12 mouse cellular contexts compared by ENCODE assay signal in genomic region chr7:141324686-141325085, GRCm38 (mm10). TPM values are rescaled to one million over a fixed set of nuclear protein-coding genes. Genes with fewer than 3 reads are reported as not detected.
A peak's percentile ranks its signal among the peaks of the same experiment; 100 is the strongest.
DNase-seq lines count a peak whose midpoint lies in the region; ATAC-seq lines count a peak whose summit lies in the region.
"Had no signal": no experiment of that assay in that cellular context is flagged by ENCODE, and none has a peak within 500 bp of the region (broad histone marks: within the 10 kb centered on the region; RNA-seq: fewer than 3 reads in every experiment).

No protein-coding gene starts in this region.

- H3K9me3 ChIP-seq in hindbrain, embryonic 13.5 days, result no peaks in the 10 kb centered on the region
- H3K9me3 ChIP-seq in hindbrain, embryonic 10.5 days, result no peaks in the 10 kb centered on the region
- no peaks in the 10 kb centered on the region for H3K9me3 ChIP-seq in midbrain, embryonic 14.5 days (ENCODE audit: control insufficient read depth, low read length)
- H3K9me3 ChIP-seq in midbrain, embryonic 15.5 days, result no peaks in the 10 kb centered on the region
- no peaks in the 10 kb centered on the region for H3K9me3 ChIP-seq in neural tube, embryonic 13.5 days
- H3K9me3 ChIP-seq: embryonic facial prominence, embryonic 15.5 days had no signal

- H3K36me3 ChIP-seq in hindbrain, embryonic 13.5 days, result peaks cover 45% of the 10 kb centered on the region
- H3K36me3 ChIP-seq in hindbrain, embryonic 10.5 days, result peaks cover 51% of the 10 kb centered on the region
- H3K36me3 ChIP-seq in midbrain, embryonic 14.5 days (ENCODE audit: control insufficient read depth, insufficient read depth, low read length), result peaks cover 42% of the 10 kb centered on the region
- H3K36me3 ChIP-seq in midbrain, embryonic 15.5 days (replicated peaks), result peaks cover 29% of the 10 kb centered on the region
- H3K36me3 ChIP-seq in neural tube, embryonic 13.5 days, result peaks cover 43% of the 10 kb centered on the region

- peak overlapping the region; percentile 49 for H3K9ac ChIP-seq in hindbrain, embryonic 13.5 days
- H3K9ac ChIP-seq in midbrain, embryonic 14.5 days (replicated peaks; ENCODE audit: low read length), result no peak overlapping the region
- no peak overlapping the region for H3K9ac ChIP-seq in midbrain, embryonic 15.5 days
- no peak overlapping the region for H3K9ac ChIP-seq in neural tube, embryonic 13.5 days
- H3K9ac ChIP-seq: embryonic facial prominence, embryonic 15.5 days had no signal

- no peak overlapping the region for H3K4me3 ChIP-seq in hindbrain, embryonic 13.5 days
- H3K4me3 ChIP-seq in hindbrain, embryonic 10.5 days, result no peak overlapping the region
- no peak overlapping the region for H3K4me3 ChIP-seq in midbrain, embryonic 14.5 days (replicated peaks; ENCODE audit: low read depth, low read length)
- H3K4me3 ChIP-seq in midbrain, embryonic 15.5 days, result no peak overlapping the region
- H3K4me3 ChIP-seq in neural tube, embryonic 13.5 days, result no peak overlapping the region
- H3K4me3 ChIP-seq: embryonic facial prominence, embryonic 15.5 days had no signal

- no peak overlapping the region for H3K27ac ChIP-seq in hindbrain, embryonic 13.5 days
- H3K27ac ChIP-seq in hindbrain, embryonic 10.5 days, result no peak overlapping the region
- H3K27ac ChIP-seq in midbrain, embryonic 14.5 days (replicated peaks; ENCODE audit: low read depth, low read length), result no peak overlapping the region
- H3K27ac ChIP-seq in midbrain, embryonic 15.5 days, result no peak overlapping the region
- no peak overlapping the region for H3K27ac ChIP-seq in neural tube, embryonic 13.5 days (replicated peaks)
- H3K27ac ChIP-seq: embryonic facial prominence, embryonic 15.5 days had no signal

- no peaks in the 10 kb centered on the region for H3K27me3 ChIP-seq in hindbrain, embryonic 13.5 days
- no peaks in the 10 kb centered on the region for H3K27me3 ChIP-seq in hindbrain, embryonic 10.5 days (ENCODE audit: insufficient read depth, poor library complexity, severe bottlenecking)
- no peaks in the 10 kb centered on the region for H3K27me3 ChIP-seq in midbrain, embryonic 14.5 days (ENCODE audit: control insufficient read depth, insufficient read depth, low read length)
- H3K27me3 ChIP-seq in midbrain, embryonic 15.5 days (replicated peaks), result no peaks in the 10 kb centered on the region
- no peaks in the 10 kb centered on the region for H3K27me3 ChIP-seq in neural tube, embryonic 13.5 days
- H3K27me3 ChIP-seq: embryonic facial prominence, embryonic 15.5 days had no signal

- peaks cover 40% of the 10 kb centered on the region for H3K4me1 ChIP-seq in hindbrain, embryonic 13.5 days (replicated peaks)
- H3K4me1 ChIP-seq in hindbrain, embryonic 10.5 days (replicated peaks), result peaks cover 40% of the 10 kb centered on the region
- H3K4me1 ChIP-seq in midbrain, embryonic 14.5 days (ENCODE audit: control insufficient read depth, insufficient read depth, low read length), result peaks cover 28% of the 10 kb centered on the region
- peaks cover 36% of the 10 kb centered on the region for H3K4me1 ChIP-seq in midbrain, embryonic 15.5 days
- peaks cover 39% of the 10 kb centered on the region for H3K4me1 ChIP-seq in neural tube, embryonic 13.5 days (replicated peaks)

- peak overlapping the region; percentile 6; the same call in 1 of the 2 replicates for H3K4me2 ChIP-seq in hindbrain, embryonic 13.5 days
- H3K4me2 ChIP-seq in midbrain, embryonic 14.5 days (ENCODE audit: low read length), result 0 out of 2 replicates have a peak overlapping the region, but pooled peaks have one; percentile 14
- H3K4me2 ChIP-seq in midbrain, embryonic 15.5 days, result no peak overlapping the region
- H3K4me2 ChIP-seq in neural tube, embryonic 13.5 days, result peak overlapping the region; percentile 16; the same call in 1 of the 2 replicates
- H3K4me2 ChIP-seq: heart, embryonic 11.5 days had no signal

- 93% methylated on average over 1 of the region's 1 CpGs for WGBS in hindbrain, embryonic 13.5 days
- WGBS in hindbrain, embryonic 10.5 days, result 91% methylated on average over 1 of the region's 1 CpGs
- 95% methylated on average over 1 of the region's 1 CpGs for WGBS in midbrain, embryonic 14.5 days
- WGBS in midbrain, embryonic 15.5 days, result 87% methylated on average over 1 of the region's 1 CpGs
- WGBS in neural tube, embryonic 13.5 days, result 90% methylated on average over 1 of the region's 1 CpGs

- DNase-seq in hindbrain, embryonic 10.5 days (ENCODE audit: low spot score), result no peak
- DNase-seq in midbrain, embryonic 14.5 days, result no peak
- DNase-seq in kidney, adult 9 months, result peak; percentile 48
- DNase-seq in layer of hippocampus, adult 9-10 months (ENCODE audit: low spot score), result no peak
- DNase-seq: adrenal gland, postnatal 25 days; left cerebral cortex, postnatal 4 days; thymus, adult 18-20 months had no signal

- ATAC-seq in hindbrain, embryonic 13.5 days (ENCODE audit: low FRiP score), result no peak
- ATAC-seq in midbrain, embryonic 14.5 days (ENCODE audit: low FRiP score, low TSS enrichment), result no peak
- no peak for ATAC-seq in midbrain, embryonic 15.5 days (replicated peaks)
- ATAC-seq in neural tube, embryonic 13.5 days (ENCODE audit: low read depth), result no peak

RNA-seq across cellular contexts. Expression of gene Deaf1, which starts 2.8 kb away (rescaled TPM):
- 138 and 157 TPM in 2 replicates for polyA plus RNA-seq in hindbrain, embryonic 13.5 days (2015; fragmentation: Nextera tagmentation; extraction: Ambion mirVana)
- 56.8 and 71.6 TPM in 2 replicates for polyA plus RNA-seq in hindbrain, embryonic 10.5 days (2016; fragmentation: Nextera tagmentation; extraction: Ambion mirVana)
- polyA plus RNA-seq in midbrain, embryonic 14.5 days (2014; fragmentation: Nextera tagmentation; extraction: Ambion mirVana), result 180 and 207 TPM in 2 replicates
- 224 and 234 TPM in 2 replicates for polyA plus RNA-seq in midbrain, embryonic 15.5 days (2015; fragmentation: Nextera tagmentation; extraction: Ambion mirVana)
- polyA plus RNA-seq in neural tube, embryonic 13.5 days (2015; fragmentation: Nextera tagmentation; extraction: Ambion mirVana), result 150 and 156 TPM in 2 replicates

RNA-seq across cellular contexts. Expression of gene Tmem80, which starts 2.9 kb away (rescaled TPM):
- polyA plus RNA-seq in hindbrain, embryonic 13.5 days (2015; fragmentation: Nextera tagmentation; extraction: Ambion mirVana), result 67.7 and 74.7 TPM in 2 replicates
- polyA plus RNA-seq in hindbrain, embryonic 10.5 days (2016; fragmentation: Nextera tagmentation; extraction: Ambion mirVana), result 53.7 and 57.8 TPM in 2 replicates
- polyA plus RNA-seq in midbrain, embryonic 14.5 days (2014; fragmentation: Nextera tagmentation; extraction: Ambion mirVana), result 38.6 and 48.9 TPM in 2 replicates
- polyA plus RNA-seq in midbrain, embryonic 15.5 days (2015; fragmentation: Nextera tagmentation; extraction: Ambion mirVana), result 63.0 and 63.3 TPM in 2 replicates
- 58.7 and 60.8 TPM in 2 replicates for polyA plus RNA-seq in neural tube, embryonic 13.5 days (2015; fragmentation: Nextera tagmentation; extraction: Ambion mirVana)

RNA-seq across cellular contexts. Expression of gene Eps8l2, which starts 14.0 kb away (rescaled TPM):
- 0.65 and 1.4 TPM in 2 replicates for polyA plus RNA-seq in hindbrain, embryonic 13.5 days (2015; fragmentation: Nextera tagmentation; extraction: Ambion mirVana)
- 6.7 and 6.8 TPM in 2 replicates for polyA plus RNA-seq in hindbrain, embryonic 10.5 days (2016; fragmentation: Nextera tagmentation; extraction: Ambion mirVana)
- 0.19 and 0.50 TPM in 2 replicates for polyA plus RNA-seq in midbrain, embryonic 14.5 days (2014; fragmentation: Nextera tagmentation; extraction: Ambion mirVana)
- 0.49 and 0.66 TPM in 2 replicates for polyA plus RNA-seq in midbrain, embryonic 15.5 days (2015; fragmentation: Nextera tagmentation; extraction: Ambion mirVana)
- 0.43 and 0.76 TPM in 2 replicates for polyA plus RNA-seq in neural tube, embryonic 13.5 days (2015; fragmentation: Nextera tagmentation; extraction: Ambion mirVana)

RNA-seq across cellular contexts. Expression of gene Drd4, which starts 32.9 kb away (rescaled TPM):
- 0.68 and 0.70 TPM in 2 replicates for polyA plus RNA-seq in hindbrain, embryonic 13.5 days (2015; fragmentation: Nextera tagmentation; extraction: Ambion mirVana)
- polyA plus RNA-seq in hindbrain, embryonic 10.5 days (2016; fragmentation: Nextera tagmentation; extraction: Ambion mirVana), result 0.34 and 0.35 TPM in 2 replicates
- polyA plus RNA-seq in midbrain, embryonic 14.5 days (2014; fragmentation: Nextera tagmentation; extraction: Ambion mirVana), result 0.53 and 0.54 TPM in 2 replicates
- polyA plus RNA-seq in midbrain, embryonic 15.5 days (2015; fragmentation: Nextera tagmentation; extraction: Ambion mirVana), result 0.74 and 0.96 TPM in 2 replicates
- 0.54 and 1.3 TPM in 2 replicates for polyA plus RNA-seq in neural tube, embryonic 13.5 days (2015; fragmentation: Nextera tagmentation; extraction: Ambion mirVana)

RNA-seq across cellular contexts. Expression of gene Sct, which starts 45.8 kb away (rescaled TPM):
- polyA plus RNA-seq in hindbrain, embryonic 13.5 days (2015; fragmentation: Nextera tagmentation; extraction: Ambion mirVana), result 1.5 and 3.2 TPM in 2 replicates
- 8.2 and 12.3 TPM in 2 replicates for polyA plus RNA-seq in hindbrain, embryonic 10.5 days (2016; fragmentation: Nextera tagmentation; extraction: Ambion mirVana)
- 0.49 and 1.3 TPM in 2 replicates for polyA plus RNA-seq in midbrain, embryonic 14.5 days (2014; fragmentation: Nextera tagmentation; extraction: Ambion mirVana)
- 1.6 and 1.8 TPM in 2 replicates for polyA plus RNA-seq in midbrain, embryonic 15.5 days (2015; fragmentation: Nextera tagmentation; extraction: Ambion mirVana)
- 3.3 and 5.8 TPM in 2 replicates for polyA plus RNA-seq in neural tube, embryonic 13.5 days (2015; fragmentation: Nextera tagmentation; extraction: Ambion mirVana)
